Mouse (Mus musculus) intestine, postnatal 0 days (tissue): ENCODE results near the gene Prkag1. TPM values are rescaled to one million over a fixed set of nuclear protein-coding genes. Genes with fewer than 3 reads are reported as not detected.

Experiments
- ATAC-seq: fragments of 200-750 bp; cut with Nextera tagmentation; 2 replicates; pipeline ENCODE4 v1.8.0; 2017; ENCODE audit warnings: mild to moderate bottlenecking, moderate TSS enrichment, moderate library complexity
- H3K27ac ChIP-seq: fragments of 300-500 bp; sonication (generic); 2 replicates; pipeline ENCODE4 v1.5.1; 2014; ENCODE audit warnings: mild to moderate bottlenecking, low read depth, low read length, moderate library complexity
- H3K27me3 ChIP-seq: fragments of 300-500 bp; sonication (generic); replicated peaks from 2 replicates; pipeline ENCODE4 v1.6.1; 2014; ENCODE audit warnings: low read length, mixed read lengths; ENCODE audit not compliant: control insufficient read depth, insufficient read depth
- H3K36me3 ChIP-seq: fragments of 300-500 bp; sonication (generic); 2 replicates; pipeline ENCODE4 v1.6.1; 2014; ENCODE audit warnings: mild to moderate bottlenecking, moderate library complexity; ENCODE audit not compliant: control insufficient read depth, insufficient read depth
- H3K4me1 ChIP-seq: fragments of 300-500 bp; sonication (generic); replicated peaks from 2 replicates; pipeline ENCODE4 v1.6.1; 2014; ENCODE audit warnings: antibody characterized with exemption, low read length, mixed read lengths; ENCODE audit not compliant: control insufficient read depth, insufficient read depth
- H3K4me2 ChIP-seq: fragments of 300-500 bp; sonication (generic); replicated peaks from 2 replicates; pipeline ENCODE4 v1.6.1; 2014; ENCODE audit warnings: low read depth, mild to moderate bottlenecking, moderate library complexity
- H3K4me3 ChIP-seq: fragments of 300-500 bp; sonication (generic); 2 replicates; pipeline ENCODE4 v1.5.1; 2014; ENCODE audit warnings: low read depth, low read length
- H3K9ac ChIP-seq: fragments of 300-500 bp; sonication (generic); 2 replicates; pipeline ENCODE4 v1.6.1; 2014; ENCODE audit warnings: mild to moderate bottlenecking, low read depth, low read length
- H3K9me3 ChIP-seq: fragments of 300-500 bp; sonication (generic); 2 replicates; pipeline ENCODE4 v1.6.1; 2016; ENCODE audit warnings: mixed run types; ENCODE audit not compliant: control insufficient read depth
- CTCF ChIP-seq: sonication (generic); IDR thresholded peaks from 2 replicates; pipeline ENCODE4 v1.5.1; 2016; ENCODE audit warnings: low read depth, mild to moderate bottlenecking, control low read depth, antibody characterized with exemption, moderate library complexity
- WGBS: fragments of 180-500 bp; shearing (Covaris S2); extraction: QIAGEN DNeasy Blood & Tissue Kit; methylation state at CpG from one replicate; pipeline ENCODE4 v1.1.7; 2014; 5-methylcytosine and 5-hydroxymethylcytosine counted together
- polyA plus RNA-seq: library from polyadenylated mRNA; unstranded; fragments of >200 nt; fragmentation: Nextera tagmentation; extraction: Ambion mirVana; gene quantifications from 2 replicates; pipeline ENCODE4 v1.2.1, GENCODE M21; 2015

Prkag1 gene
- polyA plus RNA-seq, 1 experiment from 2014 or later, result 67.0 TPM

DNA sequence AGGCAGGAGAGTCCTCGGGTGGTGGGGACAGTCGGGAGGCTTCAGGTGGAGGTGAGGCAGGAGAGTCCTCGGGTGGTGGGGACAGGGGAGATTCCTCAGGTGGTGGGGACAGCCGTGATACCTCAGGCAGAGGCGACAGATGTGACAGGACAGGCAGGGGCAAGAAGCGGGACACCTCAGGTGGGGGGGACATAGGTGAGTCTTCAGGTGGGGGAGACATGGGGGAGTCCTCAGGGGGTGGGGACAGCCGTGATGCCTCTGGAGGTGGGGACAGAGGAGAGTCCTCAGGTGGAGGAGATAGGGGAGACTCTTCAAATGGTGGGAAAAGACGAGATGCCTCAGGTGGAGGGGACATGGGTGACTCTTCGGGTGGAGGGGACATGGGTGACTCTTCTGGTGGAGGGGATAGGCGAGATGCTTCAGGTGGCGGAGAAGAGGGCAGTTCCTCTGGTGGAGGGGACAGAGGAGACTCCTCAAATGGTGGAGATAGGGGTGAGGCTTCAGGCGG lies 32.2 kb upstream of the Prkag1 start:
- ATAC-seq, result no peak
- Histone ChIP-seq H3K4me3 (no peak overlapping the region), H3K36me3 (peaks cover 83% of the 10 kb centered on the region), H3K4me1 (0 out of 2 replicates have a peak, but pooled peaks cover 4% of the 10 kb centered on the region), H3K9ac (no peak overlapping the region), H3K27me3 (no peaks in the 10 kb centered on the region), H3K9me3 (no peaks in the 10 kb centered on the region), H3K4me2 (no peak overlapping the region), H3K27ac (0 out of 2 replicates have a peak overlapping the region, but pooled peaks have one; percentile 15)
- TF ChIP-seq CTCF, result no peak
- 88% methylated on average over 12 of the region's 12 CpGs for WGBS

DNA sequence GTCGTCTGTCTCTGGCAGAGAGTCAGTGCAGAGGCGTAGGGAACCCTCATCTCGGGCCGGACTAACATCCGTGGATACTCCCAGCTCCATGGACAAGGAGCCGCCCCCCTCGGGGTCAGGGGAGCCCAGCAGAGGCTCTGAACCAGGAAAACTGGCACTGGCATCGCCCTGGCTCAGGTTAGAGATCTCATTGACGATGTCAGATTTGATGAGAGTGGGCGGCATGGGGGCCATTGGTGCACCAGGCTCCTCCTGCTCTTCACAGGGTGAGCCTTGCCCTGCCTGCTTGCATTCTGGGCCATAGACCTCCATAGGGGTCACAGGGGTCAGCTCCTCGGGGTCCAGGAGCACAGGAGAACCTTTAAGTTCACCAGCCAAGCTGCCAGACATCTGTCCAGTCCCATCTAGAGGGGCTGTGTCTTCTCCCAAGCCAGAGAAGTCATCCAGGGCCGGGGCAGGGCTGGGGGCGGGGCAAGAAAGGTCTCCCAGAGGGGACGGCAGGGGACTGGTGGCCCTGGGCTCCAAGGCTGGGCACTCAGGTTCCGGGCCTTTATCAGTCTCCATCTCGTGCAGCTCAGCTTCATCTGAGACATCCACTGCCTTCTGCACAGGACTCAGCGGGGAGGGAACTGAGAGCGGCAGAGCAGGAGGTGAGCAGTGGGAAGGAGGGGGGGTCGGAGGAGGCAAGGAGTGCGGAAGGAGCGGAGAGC lies 30.5 kb upstream of the Prkag1 start:
- no peak for TF ChIP-seq CTCF
- no peak for ATAC-seq
- Histone ChIP-seq H3K9ac (no peak overlapping the region), H3K27ac (peak overlapping the region; percentile 21; the same call in 1 of the 2 replicates), H3K27me3 (no peaks in the 10 kb centered on the region), H3K4me3 (no peak overlapping the region), H3K9me3 (no peaks in the 10 kb centered on the region), H3K4me1 (no peaks in the 10 kb centered on the region), H3K36me3 (peaks cover 99% of the 10 kb centered on the region), H3K4me2 (no peak overlapping the region)
- 83% methylated on average over 21 of the region's 21 CpGs for WGBS

DNA sequence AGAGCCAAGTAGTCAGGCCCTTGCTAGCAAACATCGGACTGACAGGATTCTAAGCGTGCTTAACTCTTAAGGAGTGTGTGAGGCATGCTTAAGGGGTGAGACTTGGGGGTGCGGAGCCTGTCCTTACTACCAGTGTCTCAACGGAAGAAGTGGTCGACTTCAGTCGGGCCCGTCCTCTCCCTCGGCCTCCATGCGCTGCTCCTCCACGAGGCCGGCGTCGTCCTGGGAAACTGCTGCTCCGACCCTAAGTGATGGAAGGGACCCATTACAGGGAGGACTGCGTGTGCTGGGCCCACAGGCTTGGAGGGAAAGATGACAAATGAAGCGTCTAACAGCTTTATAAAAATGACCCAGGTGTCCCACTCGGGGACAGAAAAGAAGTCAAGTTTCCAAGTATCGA lies 29.6 kb upstream of the Prkag1 start:
- Histone ChIP-seq H3K9ac (no peak overlapping the region), H3K27ac (no peak overlapping the region), H3K4me1 (no peaks in the 10 kb centered on the region), H3K27me3 (no peaks in the 10 kb centered on the region), H3K4me2 (no peak overlapping the region), H3K36me3 (peaks cover 100% of the 10 kb centered on the region), H3K4me3 (no peak overlapping the region), H3K9me3 (no peaks in the 10 kb centered on the region)
- ATAC-seq, result no peak
- no peak for TF ChIP-seq CTCF
- WGBS, result 90% methylated on average over 18 of the region's 18 CpGs

DNA sequence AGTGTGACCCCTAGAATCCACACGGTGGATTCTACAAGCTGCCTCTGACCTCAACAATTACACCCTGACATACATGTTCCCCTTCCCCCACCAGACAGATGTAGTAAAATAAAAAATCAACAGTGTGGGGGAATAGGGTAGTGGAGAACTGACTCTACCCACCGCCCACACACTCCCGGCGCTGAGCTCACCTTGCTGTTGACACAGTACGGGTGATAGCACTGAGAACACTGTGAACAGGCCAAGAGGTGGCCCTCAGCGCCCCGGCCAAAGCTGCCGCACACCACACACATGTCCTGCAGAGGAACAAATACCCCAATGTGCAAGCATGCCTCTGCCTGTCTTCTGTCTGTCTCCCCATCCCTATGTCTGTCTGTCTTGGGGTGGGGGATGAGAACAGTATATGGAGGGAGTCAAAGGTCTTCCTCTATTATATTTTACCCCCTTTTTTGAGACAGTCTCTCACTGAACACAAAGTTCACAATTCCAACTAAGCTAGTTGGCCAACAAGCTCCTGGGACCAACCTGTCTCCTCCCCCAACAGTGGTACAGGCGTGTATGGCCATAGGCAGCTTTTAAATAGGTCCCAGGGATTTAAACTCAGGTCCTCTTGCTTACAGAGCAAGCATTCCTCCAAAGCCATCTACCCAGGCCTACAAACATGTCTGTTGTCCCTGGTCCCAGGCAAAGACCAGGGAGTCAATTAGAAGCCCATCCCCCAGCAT lies 28.2 kb upstream of the Prkag1 start:
- Histone ChIP-seq H3K27me3 (no peaks in the 10 kb centered on the region), H3K4me2 (no peak overlapping the region), H3K36me3 (peaks cover 100% of the 10 kb centered on the region), H3K4me1 (no peaks in the 10 kb centered on the region), H3K27ac (no peak overlapping the region), H3K9me3 (no peaks in the 10 kb centered on the region), H3K9ac (no peak overlapping the region), H3K4me3 (no peak overlapping the region)
- WGBS, result 69% methylated on average over 9 of the region's 9 CpGs
- ATAC-seq, result no peak
- TF ChIP-seq CTCF, result no peak

DNA sequence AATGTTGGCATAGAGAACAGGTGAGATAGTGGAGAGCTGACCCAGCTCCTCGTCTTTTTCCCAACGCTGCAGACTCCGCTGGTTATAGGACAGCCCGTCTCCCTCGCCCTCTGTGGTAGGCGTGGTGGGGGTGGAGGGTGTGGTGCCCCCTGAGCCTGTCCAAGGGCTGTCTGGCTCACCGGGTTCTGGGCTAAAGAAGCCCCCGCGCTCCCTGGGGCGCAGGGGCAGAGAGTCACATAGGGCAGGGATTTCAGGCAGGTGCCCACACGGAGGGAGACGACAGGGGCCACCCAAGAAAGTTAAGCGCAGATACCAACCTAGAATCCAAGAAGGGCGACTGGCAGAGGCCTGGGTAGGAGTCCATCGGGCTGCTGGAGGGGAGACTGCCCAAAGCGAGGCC lies 22.9 kb upstream of the Prkag1 start:
- no peaks in the 10 kb centered on the region for H3K9me3 ChIP-seq
- no peak overlapping the region for H3K4me2 ChIP-seq
- 0 out of 2 replicates have a peak, but pooled peaks cover 4% of the 10 kb centered on the region for H3K4me1 ChIP-seq
- TF ChIP-seq CTCF, result no peak
- H3K27me3 ChIP-seq, result no peaks in the 10 kb centered on the region
- WGBS, result 82% methylated on average over 16 of the region's 16 CpGs
- no peak overlapping the region for H3K4me3 ChIP-seq
- peaks cover 99% of the 10 kb centered on the region for H3K36me3 ChIP-seq
- H3K9ac ChIP-seq, result no peak overlapping the region
- no peak for ATAC-seq
- 0 out of 2 replicates have a peak overlapping the region, but pooled peaks have one; percentile 1 for H3K27ac ChIP-seq

DNA sequence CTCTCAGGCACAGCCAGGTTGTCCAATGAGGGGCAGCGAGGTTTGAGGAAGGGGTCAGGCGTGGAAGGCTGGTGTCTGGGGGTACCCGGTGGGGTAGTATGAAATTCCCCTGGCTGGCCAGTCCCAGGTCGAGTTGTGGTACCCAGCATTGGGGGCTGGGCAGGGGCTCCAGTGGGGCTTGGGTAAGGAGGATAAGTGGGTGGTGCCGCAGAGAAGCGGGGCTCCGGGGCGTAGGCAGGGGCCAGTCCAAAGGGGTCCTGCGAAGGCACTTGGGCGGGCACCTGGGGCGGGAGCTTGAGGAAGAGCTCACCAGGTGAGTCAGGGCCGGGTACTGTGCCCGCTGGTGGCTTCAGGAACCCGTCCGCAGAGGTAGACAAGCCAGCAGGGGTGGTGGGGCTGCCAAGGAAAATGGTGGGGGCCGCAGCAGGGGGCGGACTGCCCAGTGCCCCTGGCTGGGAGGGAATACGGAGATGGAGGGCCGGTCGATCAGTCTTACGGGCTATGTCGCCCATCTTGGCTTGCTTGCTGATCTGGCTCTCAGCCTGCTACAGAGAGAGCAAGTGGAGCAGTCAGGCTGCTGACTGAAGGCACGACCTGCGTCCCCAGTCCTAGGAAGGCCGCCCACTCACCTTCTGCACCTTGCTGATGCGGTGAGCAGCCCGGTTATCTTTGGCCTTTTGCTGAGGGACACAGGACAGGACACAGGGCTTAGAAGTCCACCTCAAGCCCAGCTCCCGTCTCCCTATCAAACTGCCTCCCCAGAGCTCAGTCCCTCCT lies 22.0 kb upstream of the Prkag1 start:
- 92% methylated on average over 28 of the region's 28 CpGs for WGBS
- 0 out of 2 replicates have a peak, but pooled peaks cover 4% of the 10 kb centered on the region for H3K4me1 ChIP-seq
- H3K27ac ChIP-seq, result no peak overlapping the region; the same call in 1 of the 2 replicates
- ATAC-seq, result no peak
- no peak overlapping the region for H3K4me2 ChIP-seq
- no peak for TF ChIP-seq CTCF
- no peaks in the 10 kb centered on the region for H3K27me3 ChIP-seq
- peaks cover 99% of the 10 kb centered on the region for H3K36me3 ChIP-seq
- H3K4me3 ChIP-seq, result no peak overlapping the region
- no peak overlapping the region for H3K9ac ChIP-seq
- H3K9me3 ChIP-seq, result no peaks in the 10 kb centered on the region
